Mouse (Mus musculus) ES-E14 (cell line): ENCODE results near the gene Tle1. TPM values are rescaled to one million over a fixed set of nuclear protein-coding genes. Genes with fewer than 3 reads are reported as not detected.

Experiments
- DNase-seq: peaks from one replicate; pipeline ENCODE4 v3.0.0-alpha.2; 2013; ENCODE audit warnings: low read depth, low spot score
- H3K27ac ChIP-seq: 2 replicates; pipeline ENCODE4 v1.5.1; 2012; ENCODE audit warnings: low read depth, mild to moderate bottlenecking, low read length, moderate library complexity, mixed read lengths; ENCODE audit not compliant: poor library complexity, insufficient read depth, severe bottlenecking
- H3K36me3 ChIP-seq: 2 replicates; pipeline ENCODE4 v1.6.1; 2012; ENCODE audit warnings: mild to moderate bottlenecking, low read length, moderate library complexity, mixed read lengths; ENCODE audit not compliant: control insufficient read depth, poor library complexity, insufficient read depth, severe bottlenecking
- H3K4me1 ChIP-seq, 2 experiments: fragments of 150-350 bp in 1 of 2; sonication (generic) in 1 of 2; 2 replicates each; pipeline ENCODE4 v1.6.1; 2012; ENCODE audit warnings: low read length in 2 of 2, mild to moderate bottlenecking in 1 of 2, mixed read lengths in 1 of 2; ENCODE audit not compliant: control insufficient read depth in 2 of 2, insufficient read depth in 2 of 2, poor library complexity in 1 of 2
- H3K4me3 ChIP-seq, 2 experiments: fragments of 150-350 bp in 1 of 2; sonication (generic) in 1 of 2; 2 replicates each; pipeline ENCODE4 v1.5.1; 2012; ENCODE audit warnings: low read length in 2 of 2, low read depth in 1 of 2, mild to moderate bottlenecking in 1 of 2, mixed read lengths in 1 of 2; ENCODE audit not compliant: insufficient read depth in 1 of 2, poor library complexity in 1 of 2, severe bottlenecking in 1 of 2
- H3K9ac ChIP-seq: 2 replicates; pipeline ENCODE4 v1.6.1; 2012; ENCODE audit warnings: low read depth, mild to moderate bottlenecking, low read length, mixed read lengths; ENCODE audit not compliant: poor library complexity, insufficient read depth, severe bottlenecking
- H3K9me3 ChIP-seq: fragments of 150-350 bp; sonication (generic); 2 replicates; pipeline ENCODE4 v1.6.1; 2012; ENCODE audit warnings: low read depth, mild to moderate bottlenecking, low read length; ENCODE audit not compliant: control insufficient read depth, insufficient read depth
- CHD2 ChIP-seq: IDR thresholded peaks from 2 replicates; pipeline ENCODE4 v1.6.1; 2014; ENCODE audit warnings: mild to moderate bottlenecking, low read depth, low read length, inconsistent platforms
- HCFC1 ChIP-seq: IDR thresholded peaks from 2 replicates; pipeline ENCODE4 v1.6.1; 2012; ENCODE audit warnings: low read length, inconsistent platforms, borderline replicate concordance; ENCODE audit not compliant: insufficient read depth
- MAFK ChIP-seq: IDR thresholded peaks from 2 replicates; pipeline ENCODE4 v1.6.1; 2014; ENCODE audit warnings: mild to moderate bottlenecking, low read depth, low read length, inconsistent platforms; ENCODE audit not compliant: insufficient read depth
- ZC3H11A ChIP-seq: IDR thresholded peaks from 2 replicates; pipeline ENCODE4 v1.6.1; 2012; ENCODE audit warnings: low read depth, mild to moderate bottlenecking, inconsistent platforms, low read length, borderline replicate concordance
- ZNF384 ChIP-seq: IDR thresholded peaks from 2 replicates; pipeline ENCODE4 v1.6.1; 2012; ENCODE audit warnings: low read depth, low read length, inconsistent platforms
- in situ Hi-C, 2 experiments: fragments of 600-800 bp; cut with MboI; formaldehyde crosslinking; loops; one replicate each; pipeline ENCODE4 v1.15.1; 2025; ENCODE audit warnings: low sequenced_read_pairs in 2 of 2, inconsistent platforms in 1 of 2; ENCODE audit not compliant: unreplicated experiment in 2 of 2
- total RNA-seq: library from RNA; depleted of rRNA; stranded (reverse); fragments of 300-350 nt; gene quantifications from 2 replicates; pipeline ENCODE4 v1.2.3, GENCODE M21; 2012

Tle1 gene
- total RNA-seq, 1 experiment, result 26.3 TPM

GRCm38 (mm10) chr4:72198877-72199411 is 1.8 kb downstream of the Tle1 start:
- Histone ChIP-seq H3K9me3 (no peaks in the 10 kb centered on the region), H3K36me3 (peaks cover 2% of the 10 kb centered on the region), H3K4me3 (peak overlapping the region; percentile 84), H3K27ac (no peak overlapping the region), H3K4me1 (peaks cover 0 to 3% of the 10 kb centered on the region in 2 experiments; a peak in 1 of 4 replicates), H3K9ac (no peak overlapping the region; the same call in 1 of the 2 replicates)
- TF ChIP-seq ZC3H11A (no peak), CHD2 (no peak), MAFK (no peak), ZNF384 (no peak)
- in situ Hi-C loops, result no loop called here
- peak; percentile 36 for DNase-seq

DNA sequence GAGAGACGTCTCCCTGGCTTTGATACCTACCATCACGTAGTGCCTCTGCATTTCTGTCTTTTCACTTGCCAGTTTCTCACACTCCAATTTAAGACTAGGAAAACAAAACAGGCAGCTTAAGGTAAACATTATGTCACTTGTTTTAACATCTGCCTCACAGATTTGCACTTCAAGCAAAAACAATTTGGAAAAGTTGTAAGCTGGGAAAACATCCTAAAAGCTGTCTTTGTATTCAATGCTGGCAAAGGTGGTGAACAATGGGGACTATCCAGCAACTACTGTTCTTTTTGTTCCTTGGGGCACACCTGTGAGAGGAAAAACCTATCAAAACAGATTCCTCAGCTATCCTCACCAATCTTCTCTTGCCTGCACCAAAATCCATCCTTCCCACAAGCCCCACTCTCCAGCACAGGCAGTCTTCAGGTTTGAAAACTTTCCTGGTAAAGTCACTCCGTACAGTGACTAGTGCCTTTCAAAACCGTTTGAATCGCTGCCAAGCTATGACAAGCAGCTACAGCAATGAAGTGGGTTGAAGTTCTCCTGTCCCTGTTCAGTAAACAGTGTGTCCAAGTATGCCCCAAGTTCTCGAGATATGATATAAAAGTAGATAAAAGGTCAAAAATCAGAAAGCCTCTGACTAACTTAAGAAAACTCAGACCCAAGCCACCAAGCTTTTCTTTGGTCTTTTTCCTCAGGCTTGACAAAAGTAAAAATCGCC is 2.7 kb downstream of the Tle1 start:
- H3K9ac ChIP-seq, result no peak overlapping the region
- H3K27ac ChIP-seq, result no peak overlapping the region
- peaks cover 2% of the 10 kb centered on the region for H3K36me3 ChIP-seq
- no peaks in the 10 kb centered on the region for H3K9me3 ChIP-seq
- DNase-seq, result no peak
- peaks cover 0 to 3% of the 10 kb centered on the region in 2 experiments; a peak in 1 of 4 replicates for H3K4me1 ChIP-seq
- H3K4me3 ChIP-seq, result no peak overlapping the region
- in situ Hi-C loops, result no loop called here
- TF ChIP-seq ZC3H11A, result no peak
- no peak for TF ChIP-seq HCFC1

- H3K9ac ChIP-seq, result no peak overlapping the region
- no peaks in the 10 kb centered on the region for H3K9me3 ChIP-seq
- TF ChIP-seq ZNF384, result no peak
- TF ChIP-seq ZC3H11A, result no peak
- no peak for TF ChIP-seq HCFC1
- TF ChIP-seq CHD2, result no peak
- no peak for TF ChIP-seq MAFK
- no peak overlapping the region for H3K27ac ChIP-seq
- 0 out of 4 replicates have a peak, but pooled peaks cover 0 to 3% of the 10 kb centered on the region in 2 experiments for H3K4me1 ChIP-seq
- H3K4me3 ChIP-seq, result no peak overlapping the region
- in situ Hi-C loops, result no loop called here
- DNase-seq, result no peak
- peaks cover 2% of the 10 kb centered on the region for H3K36me3 ChIP-seq
Observed at GRCm38 (mm10) chr4:72195116-72195835, 5.4 kb downstream of the Tle1 start.

DNA sequence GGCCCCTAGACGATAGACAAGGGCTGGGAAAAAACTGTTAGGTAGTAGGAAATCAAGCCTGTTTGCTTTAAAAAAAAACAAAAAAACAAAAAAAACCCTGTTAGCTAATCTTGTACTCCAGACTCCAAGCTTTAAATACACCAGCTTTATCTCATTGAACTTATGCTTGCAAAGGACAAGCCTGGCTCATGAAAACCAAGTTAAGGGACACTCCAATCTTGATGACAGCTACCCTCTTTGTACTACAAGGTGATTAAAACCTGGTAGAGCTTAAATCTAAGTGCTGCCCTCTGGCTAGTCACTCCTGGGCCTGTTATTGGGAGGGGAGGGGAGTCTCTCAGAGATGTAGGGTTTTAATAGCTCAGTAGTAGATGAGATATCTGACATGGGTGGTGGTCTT is 7.4 kb downstream of the Tle1 start:
- Histone ChIP-seq H3K36me3 (peaks cover 2% of the 10 kb centered on the region), H3K9me3 (no peaks in the 10 kb centered on the region), H3K4me1 (no peaks in the 10 kb centered on the region), H3K9ac (no peak overlapping the region), H3K27ac (no peak overlapping the region), H3K4me3 (no peak overlapping the region)
- DNase-seq, result no peak
- TF ChIP-seq MAFK (no peak), CHD2 (no peak), ZC3H11A (no peak), ZNF384 (no peak), HCFC1 (no peak)
- in situ Hi-C loops, result no loop called here
